Mouse (Mus musculus) A20 (cell line): ENCODE measurements around the gene Adat2.

ENCODE experiments used
- DNase-seq: peaks from one replicate; pipeline ENCODE4 v3.0.0-alpha.2; 2011; ENCODE audit warnings: low read depth, low spot score

The Adat2 gene

GRCm38 (mm10) chr10:13552646-13553497, at the start of gene Adat2, which contains the start of gene Pex3:
Gene Adat2, plus strand, starts transcription at chr10:13552894.
Gene Pex3, minus strand, starts transcription at chr10:13553142.
- DNase-seq, result peak; percentile 96

GRCm38 (mm10) chr10:13521857-13522256, 30.8 kb upstream of the Adat2 start:
- DNase-seq, result no peak

GRCm38 (mm10) chr10:13528155-13528554, 24.5 kb upstream of the Adat2 start:
- DNase-seq, result no peak

- DNase-seq, result no peak
Observed at GRCm38 (mm10) chr10:13534751-13535150, 17.9 kb upstream of the Adat2 start.

GRCm38 (mm10) chr10:13536706-13537105, 16.0 kb upstream of the Adat2 start:
- DNase-seq, result no peak

GRCm38 (mm10) chr10:13539769-13540333, 12.8 kb upstream of the Adat2 start:
- peak; percentile 73 for DNase-seq

- DNase-seq, result no peak
Observed at GRCm38 (mm10) chr10:13541721-13542120, 11.0 kb upstream of the Adat2 start.

- DNase-seq, result no peak
Observed at GRCm38 (mm10) chr10:13553498-13553985, 848 bp downstream of the Adat2 start.

- no peak for DNase-seq
Observed at GRCm38 (mm10) chr10:13554316-13554715, 1.6 kb downstream of the Adat2 start.

GRCm38 (mm10) chr10:13560014-13560674, 7.5 kb downstream of the Adat2 start:
- no peak for DNase-seq

- peak; percentile 26 for DNase-seq
Observed at GRCm38 (mm10) chr10:13564364-13565079, 11.8 kb downstream of the Adat2 start.

- DNase-seq, result no peak
Observed at GRCm38 (mm10) chr10:13565080-13565448, 12.4 kb downstream of the Adat2 start.

- no peak for DNase-seq
Observed at GRCm38 (mm10) chr10:13566393-13566792, 13.7 kb downstream of the Adat2 start.

- no peak for DNase-seq
Observed at GRCm38 (mm10) chr10:13569818-13570217, 17.1 kb downstream of the Adat2 start.

GRCm38 (mm10) chr10:13570697-13571538, 18.2 kb downstream of the Adat2 start:
- DNase-seq, result no peak

GRCm38 (mm10) chr10:13572003-13572402, 19.3 kb downstream of the Adat2 start:
- DNase-seq, result no peak

- DNase-seq, result no peak
Observed at GRCm38 (mm10) chr10:13572410-13572809, 19.7 kb downstream of the Adat2 start.

- no peak for DNase-seq
Observed at GRCm38 (mm10) chr10:13577123-13577522, 24.4 kb downstream of the Adat2 start.

- DNase-seq, result peak; percentile 47
Observed at GRCm38 (mm10) chr10:13587914-13588313, 35.2 kb downstream of the Adat2 start.

- no peak for DNase-seq
Observed at GRCm38 (mm10) chr10:13592196-13592595, 39.5 kb downstream of the Adat2 start.

- no peak for DNase-seq
Observed at GRCm38 (mm10) chr10:13593529-13593928, 40.8 kb downstream of the Adat2 start.
